Mouse (Mus musculus): ENCODE results near the gene Folr2.

Gene Folr2

GRCm38 (mm10) chr7:101857094-101857493 is at the start of gene Folr2:
TSS of gene Folr2 (minus strand) at chr7:101857194.
- no peak for DNase-seq (ENCODE audit: low spot score)

GRCm38 (mm10) chr7:101906696-101907095 is 49.7 kb upstream of the Folr2 start:
- DNase-seq (ENCODE audit: low spot score) = no peak

- no peak for DNase-seq (ENCODE audit: low spot score)
Observed at GRCm38 (mm10) chr7:101906287-101906681, 49.3 kb upstream of the Folr2 start, which contains the start of gene Tomt. TSS of gene Tomt (minus strand) at chr7:101906359.

- DNase-seq (ENCODE audit: low spot score) = peak; percentile 99
Observed at GRCm38 (mm10) chr7:101905561-101906286, 48.7 kb upstream of the Folr2 start, which contains the start of gene Lamtor1. TSS of gene Lamtor1 (plus strand) at chr7:101905904.

GRCm38 (mm10) chr7:101902846-101903245 is 45.9 kb upstream of the Folr2 start:
- no peak for DNase-seq (ENCODE audit: low spot score)

GRCm38 (mm10) chr7:101901969-101902368 is 45.0 kb upstream of the Folr2 start:
- DNase-seq (ENCODE audit: low spot score) = no peak

- no peak for DNase-seq (ENCODE audit: low spot score)
Observed at GRCm38 (mm10) chr7:101900331-101901097, 43.5 kb upstream of the Folr2 start.

GRCm38 (mm10) chr7:101896104-101897066 is 39.4 kb upstream of the Folr2 start:
- DNase-seq (ENCODE audit: low spot score) = peak; percentile 99

GRCm38 (mm10) chr7:101895695-101896094 is 38.7 kb upstream of the Folr2 start:
- DNase-seq (ENCODE audit: low spot score) = no peak

GRCm38 (mm10) chr7:101888460-101888859 is 31.5 kb upstream of the Folr2 start:
- DNase-seq (ENCODE audit: low spot score) = no peak

- no peak for DNase-seq (ENCODE audit: low spot score)
Observed at GRCm38 (mm10) chr7:101886274-101886673, 29.3 kb upstream of the Folr2 start.

GRCm38 (mm10) chr7:101884160-101884559 is 27.2 kb upstream of the Folr2 start:
- DNase-seq (ENCODE audit: low spot score) = no peak

GRCm38 (mm10) chr7:101882413-101883154 is 25.6 kb upstream of the Folr2 start:
- DNase-seq (ENCODE audit: low spot score) = no peak

GRCm38 (mm10) chr7:101880855-101881254 is 23.9 kb upstream of the Folr2 start:
- no peak for DNase-seq (ENCODE audit: low spot score)

GRCm38 (mm10) chr7:101875978-101876377 is 19.0 kb upstream of the Folr2 start:
- DNase-seq (ENCODE audit: low spot score) = no peak

- DNase-seq (ENCODE audit: low spot score) = no peak
Observed at GRCm38 (mm10) chr7:101871296-101871695, 14.3 kb upstream of the Folr2 start.

GRCm38 (mm10) chr7:101870629-101871028 is 13.6 kb upstream of the Folr2 start, which contains the start of gene Folr1:
TSS of gene Folr1 (minus strand) at chr7:101870788.
- DNase-seq (ENCODE audit: low spot score) = no peak

GRCm38 (mm10) chr7:101869163-101869500 is 12.1 kb upstream of the Folr2 start:
- DNase-seq (ENCODE audit: low spot score) = no peak

- DNase-seq (ENCODE audit: low spot score) = peak; percentile 46
Observed at GRCm38 (mm10) chr7:101868241-101869162, 11.5 kb upstream of the Folr2 start.

- no peak for DNase-seq (ENCODE audit: low spot score)
Observed at GRCm38 (mm10) chr7:101867482-101867881, 10.5 kb upstream of the Folr2 start.
